Mouse (Mus musculus) brain, embryonic 14.5 days (tissue): ENCODE results near the gene Meox1.

Source experiments
- CTCF ChIP-seq: fragments of 200-500 bp; IDR thresholded peaks from 2 replicates; pipeline ENCODE4 v1.5.1; 2012; ENCODE audit warnings: inconsistent platforms, mild to moderate bottlenecking, moderate library complexity, borderline replicate concordance; ENCODE audit not compliant: insufficient read depth, insufficient read length; ENCODE audit errors: extremely low read depth
- POLR2A ChIP-seq: fragments of 200-500 bp; IDR thresholded peaks from 2 replicates; pipeline ENCODE4 v1.6.1; 2012; ENCODE audit warnings: mild to moderate bottlenecking, inconsistent platforms, borderline replicate concordance; ENCODE audit not compliant: poor library complexity, insufficient read depth, insufficient read length, severe bottlenecking; ENCODE audit errors: extremely low read depth

GRCm38 (mm10) chr11:101885881-101886319 lies 8.3 kb downstream of the Meox1 start:
- TF ChIP-seq CTCF (no peak), POLR2A (no peak)
